Mouse (Mus musculus): ENCODE data around the gene Rasl2-9. TPM values are rescaled to one million over a fixed set of nuclear protein-coding genes. Genes with fewer than 3 reads are reported as not detected.
"Not testable (repeated sequence)": the region's sequence is repeated elsewhere in the genome, so short reads cannot be mapped to it uniquely, and the experiment has no call there.

Rasl2-9 gene
- polyA plus RNA-seq, 1 experiment from 2014 or later: 0.98 TPM

DNA sequence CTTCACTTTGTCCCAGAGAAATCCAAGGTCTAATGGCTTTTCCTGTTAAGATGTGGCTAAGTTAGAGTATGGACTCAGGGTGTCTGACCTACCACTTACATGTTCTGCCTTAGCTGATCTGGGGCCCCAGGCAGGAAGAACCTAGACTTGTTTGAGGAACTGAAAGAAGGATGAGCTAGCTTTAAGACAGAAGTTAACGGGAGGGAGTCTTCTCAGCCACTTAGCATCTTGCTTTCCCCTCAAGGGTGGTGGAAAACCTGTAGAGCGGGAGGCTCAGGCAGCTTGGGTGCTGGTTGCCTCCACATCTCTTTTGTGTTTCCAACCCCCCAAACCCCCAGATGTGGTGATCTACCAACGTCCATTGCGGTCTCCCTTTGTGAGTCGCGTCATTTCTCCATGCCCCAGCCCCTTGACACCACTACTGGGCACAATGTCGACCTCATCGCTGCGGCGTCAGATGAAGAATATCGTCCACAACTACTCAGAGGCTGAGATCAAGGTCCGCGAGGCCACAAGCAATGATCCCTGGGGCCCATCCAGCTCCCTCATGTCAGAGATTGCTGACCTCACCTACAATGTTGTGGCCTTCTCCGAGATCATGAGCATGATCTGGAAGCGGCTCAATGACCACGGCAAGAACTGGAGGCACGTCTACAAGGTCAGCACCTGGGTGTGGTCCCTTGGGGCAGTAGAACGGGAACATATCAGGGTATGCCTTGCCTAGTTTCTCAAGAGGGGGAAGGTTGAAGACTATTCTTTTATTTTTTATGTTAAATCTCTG lies 42.2 kb downstream of the Rasl2-9 start:
- Histone ChIP-seq H3K27ac (ENCODE audit: low read length) (no peak overlapping the region), H3K36me3 (ENCODE audit: control insufficient read depth, insufficient read depth, low read length) (peaks cover 3% of the 10 kb centered on the region), H3K4me3 (ENCODE audit: low read depth, low read length) (no peak overlapping the region), H3K27me3 (ENCODE audit: control insufficient read depth, insufficient read depth, low read depth, low read length) (no peaks in the 10 kb centered on the region), H3K9me3 (replicated peaks; ENCODE audit: control insufficient read depth, low read length, poor library complexity, severe bottlenecking) (no peaks in the 10 kb centered on the region), H3K4me1 (ENCODE audit: control insufficient read depth, insufficient read depth, low read length) (peaks cover 24% of the 10 kb centered on the region), H3K4me2 (ENCODE audit: low read length) (no peak overlapping the region), H3K9ac (ENCODE audit: low read depth, low read length) (no peak overlapping the region)
- no peak for ATAC-seq
- WGBS: 94% methylated on average over 18 of the region's 18 CpGs

- WGBS: 100% methylated on average over 2 of the region's 2 CpGs
- Histone ChIP-seq H3K4me2 (ENCODE audit: low read length) (no peak overlapping the region), H3K27ac (ENCODE audit: low read length) (no peak overlapping the region), H3K27me3 (ENCODE audit: control insufficient read depth, insufficient read depth, low read depth, low read length) (no peaks in the 10 kb centered on the region), H3K36me3 (ENCODE audit: control insufficient read depth, insufficient read depth, low read length) (peaks cover 7% of the 10 kb centered on the region), H3K4me1 (ENCODE audit: control insufficient read depth, insufficient read depth, low read length) (peaks cover 24% of the 10 kb centered on the region), H3K9me3 (replicated peaks; ENCODE audit: control insufficient read depth, low read length, poor library complexity, severe bottlenecking) (no peaks in the 10 kb centered on the region), H3K9ac (ENCODE audit: low read depth, low read length) (no peak overlapping the region), H3K4me3 (ENCODE audit: low read depth, low read length) (no peak overlapping the region)
- no peak for ATAC-seq
Measured at GRCm38 (mm10) chr7:5081939-5082338, 43.8 kb downstream of the Rasl2-9 start.

- H3K9ac ChIP-seq (ENCODE audit: low read depth, low read length): peak overlapping the region; percentile 20; the same call in 1 of the 2 replicates
- WGBS: 71% methylated on average over 6 of the region's 6 CpGs
- H3K4me1 ChIP-seq (ENCODE audit: control insufficient read depth, insufficient read depth, low read length): peaks cover 24% of the 10 kb centered on the region
- H3K36me3 ChIP-seq (ENCODE audit: control insufficient read depth, insufficient read depth, low read length): peaks cover 12% of the 10 kb centered on the region
- no peaks in the 10 kb centered on the region for H3K9me3 ChIP-seq (replicated peaks; ENCODE audit: control insufficient read depth, low read length, poor library complexity, severe bottlenecking)
- H3K4me3 ChIP-seq (ENCODE audit: low read depth, low read length): peak overlapping the region; percentile 99
- no peak overlapping the region for H3K27ac ChIP-seq (ENCODE audit: low read length)
- peak overlapping the region; percentile 63 for H3K4me2 ChIP-seq (ENCODE audit: low read length)
- H3K27me3 ChIP-seq (ENCODE audit: control insufficient read depth, insufficient read depth, low read depth, low read length): no peaks in the 10 kb centered on the region
- ATAC-seq: no peak
Measured at GRCm38 (mm10) chr7:5081241-5081640, 44.5 kb downstream of the Rasl2-9 start.

DNA sequence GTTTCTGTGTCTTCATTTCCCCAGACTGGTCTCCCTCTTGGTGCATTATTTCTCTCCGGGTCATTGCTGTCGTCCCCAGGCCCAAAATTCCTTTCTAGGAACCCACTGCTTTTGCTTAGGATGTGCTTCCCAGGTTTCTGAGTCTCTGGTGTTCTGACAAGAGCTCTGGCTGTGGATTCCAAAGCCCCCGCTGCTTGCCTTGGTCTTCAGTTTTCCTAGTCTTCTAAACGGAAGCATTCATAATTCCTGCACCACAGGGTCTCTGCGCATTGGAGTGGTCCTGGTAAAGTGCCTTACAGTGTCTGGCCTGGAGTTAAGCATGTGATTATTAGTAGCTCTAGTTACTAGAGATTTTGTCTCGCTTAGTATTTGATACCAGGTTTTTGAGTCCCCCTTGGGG lies 44.9 kb downstream of the Rasl2-9 start:
- WGBS: 15% methylated on average over 6 of the region's 6 CpGs
- no peak for ATAC-seq
- H3K4me1 ChIP-seq (ENCODE audit: control insufficient read depth, insufficient read depth, low read length): peaks cover 24% of the 10 kb centered on the region
- peak overlapping the region; percentile 96 for H3K9ac ChIP-seq (ENCODE audit: low read depth, low read length)
- no peaks in the 10 kb centered on the region for H3K27me3 ChIP-seq (ENCODE audit: control insufficient read depth, insufficient read depth, low read depth, low read length)
- peak overlapping the region; percentile 89 for H3K27ac ChIP-seq (ENCODE audit: low read length)
- peaks cover 13% of the 10 kb centered on the region for H3K36me3 ChIP-seq (ENCODE audit: control insufficient read depth, insufficient read depth, low read length)
- H3K9me3 ChIP-seq (replicated peaks; ENCODE audit: control insufficient read depth, low read length, poor library complexity, severe bottlenecking): no peaks in the 10 kb centered on the region
- peak overlapping the region; percentile 63 for H3K4me2 ChIP-seq (ENCODE audit: low read length)
- peak overlapping the region; percentile 99 for H3K4me3 ChIP-seq (ENCODE audit: low read depth, low read length)

- no peaks in the 10 kb centered on the region for H3K9me3 ChIP-seq (replicated peaks; ENCODE audit: control insufficient read depth, low read length, poor library complexity, severe bottlenecking)
- peak within 1 kb of the TSS; percentile 96 for H3K9ac ChIP-seq (ENCODE audit: low read depth, low read length)
- peak within 1 kb of the TSS; percentile 63 for H3K4me2 ChIP-seq (ENCODE audit: low read length)
- peak within 1 kb of the TSS; percentile 89 for H3K27ac ChIP-seq (ENCODE audit: low read length)
- H3K4me3 ChIP-seq (ENCODE audit: low read depth, low read length): peak within 1 kb of the TSS; percentile 99
- H3K27me3 ChIP-seq (ENCODE audit: control insufficient read depth, insufficient read depth, low read depth, low read length): no peaks in the 10 kb centered on the region
- peak; percentile 97 for ATAC-seq
- peaks cover 13% of the 10 kb centered on the region for H3K36me3 ChIP-seq (ENCODE audit: control insufficient read depth, insufficient read depth, low read length)
- 1% methylated on average over 57 of the region's 81 CpGs for WGBS
- peaks cover 24% of the 10 kb centered on the region for H3K4me1 ChIP-seq (ENCODE audit: control insufficient read depth, insufficient read depth, low read length)
Measured at GRCm38 (mm10) chr7:5080010-5080751, 45.6 kb downstream of the Rasl2-9 start, which contains the start of gene Epn1. TSS of gene Epn1 (plus strand) at chr7:5080235.

DNA sequence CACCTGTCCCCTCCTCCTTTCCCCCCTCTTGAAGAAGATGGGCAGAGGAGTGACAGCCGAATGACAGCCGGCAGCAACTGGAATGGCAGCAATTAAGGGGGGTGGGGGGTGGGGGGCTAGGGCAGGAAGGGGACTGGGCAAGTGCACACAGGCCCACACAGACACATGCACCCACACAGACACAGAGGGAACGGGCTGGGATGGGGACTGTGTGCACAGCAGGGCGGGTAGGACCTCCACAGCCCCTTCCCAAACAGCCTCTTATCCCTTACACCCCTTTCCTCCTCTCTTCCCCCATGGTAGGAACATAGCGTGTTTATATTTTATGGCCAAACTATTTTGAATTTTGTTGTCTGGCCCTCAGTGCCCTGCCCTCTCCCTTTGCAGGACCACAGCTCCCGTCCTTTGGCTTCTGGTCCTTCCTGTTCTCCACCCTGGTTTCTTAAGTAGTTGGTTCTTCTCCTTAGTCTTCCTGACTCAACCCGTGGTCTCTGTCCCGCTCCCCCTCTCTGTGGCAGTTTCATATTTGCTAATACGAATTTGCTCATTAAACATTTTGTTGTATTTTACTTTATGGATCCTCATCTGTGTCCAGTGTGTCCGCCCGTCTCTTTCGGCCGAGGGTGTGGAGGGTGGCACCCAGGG lies 46.3 kb downstream of the Rasl2-9 start:
- peak overlapping the region; percentile 63 for H3K4me2 ChIP-seq (ENCODE audit: low read length)
- H3K4me1 ChIP-seq (ENCODE audit: control insufficient read depth, insufficient read depth, low read length): peaks cover 24% of the 10 kb centered on the region
- H3K36me3 ChIP-seq (ENCODE audit: control insufficient read depth, insufficient read depth, low read length): peaks cover 20% of the 10 kb centered on the region
- peak overlapping the region; percentile 96 for H3K9ac ChIP-seq (ENCODE audit: low read depth, low read length)
- peak overlapping the region; percentile 89 for H3K27ac ChIP-seq (ENCODE audit: low read length)
- not testable (repeated sequence) for H3K27me3 ChIP-seq (ENCODE audit: control insufficient read depth, insufficient read depth, low read depth, low read length); H3K9me3 ChIP-seq (replicated peaks; ENCODE audit: control insufficient read depth, low read length, poor library complexity, severe bottlenecking)
- H3K4me3 ChIP-seq (ENCODE audit: low read depth, low read length): peak overlapping the region; percentile 99
- WGBS: 46% methylated on average over 7 of the region's 13 CpGs
- peak; percentile 62 for ATAC-seq

DNA sequence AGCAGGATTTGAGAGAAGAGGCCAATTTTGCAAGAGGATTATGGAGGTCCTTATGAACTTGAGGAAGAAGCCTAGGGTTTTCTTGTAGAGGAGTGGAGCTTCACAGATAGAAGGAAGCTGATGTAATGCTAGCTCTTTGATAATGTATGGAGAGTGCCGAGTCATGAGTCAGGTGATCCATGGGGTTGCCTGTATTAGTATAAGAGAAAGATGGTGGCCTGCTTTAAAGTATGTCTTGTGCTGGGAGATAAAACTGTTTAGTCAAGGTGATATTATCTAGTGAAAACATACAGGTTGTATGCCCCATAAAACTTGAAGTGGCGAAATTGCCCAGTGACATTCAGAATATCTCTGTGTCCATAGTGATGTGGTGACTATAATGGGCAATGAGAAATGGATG lies 48.8 kb downstream of the Rasl2-9 start:
- Histone ChIP-seq H3K9me3 (replicated peaks; ENCODE audit: control insufficient read depth, low read length, poor library complexity, severe bottlenecking) (no peaks in the 10 kb centered on the region), H3K36me3 (ENCODE audit: control insufficient read depth, insufficient read depth, low read length) (peaks cover 31% of the 10 kb centered on the region), H3K4me1 (ENCODE audit: control insufficient read depth, insufficient read depth, low read length) (peaks cover 11% of the 10 kb centered on the region), H3K4me2 (ENCODE audit: low read length) (no peak overlapping the region), H3K4me3 (ENCODE audit: low read depth, low read length) (no peak overlapping the region), H3K27me3 (ENCODE audit: control insufficient read depth, insufficient read depth, low read depth, low read length) (no peaks in the 10 kb centered on the region), H3K27ac (ENCODE audit: low read length) (no peak overlapping the region), H3K9ac (ENCODE audit: low read depth, low read length) (no peak overlapping the region)
- no peak for ATAC-seq
- WGBS: 91% methylated on average over 2 of the region's 2 CpGs

DNA sequence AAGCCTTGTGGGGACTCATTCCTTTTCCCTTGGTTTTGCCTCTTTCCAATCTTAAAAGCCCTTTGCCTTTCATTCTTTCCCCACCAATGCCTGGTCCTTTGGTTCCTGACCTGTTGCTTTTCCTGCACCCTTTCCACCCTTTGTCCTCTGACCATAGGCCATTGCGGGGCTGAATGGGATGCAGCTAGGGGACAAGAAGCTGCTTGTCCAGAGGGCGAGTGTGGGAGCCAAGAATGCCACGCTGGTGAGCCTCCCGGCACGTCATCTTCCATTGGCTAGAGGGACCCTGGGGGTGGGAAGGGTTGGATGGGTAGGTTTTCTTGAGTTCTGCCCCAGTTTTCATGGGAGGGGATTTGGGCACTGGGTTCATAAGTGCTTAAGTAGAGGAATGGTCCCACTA lies 50.8 kb downstream of the Rasl2-9 start:
- Histone ChIP-seq H3K4me3 (ENCODE audit: low read depth, low read length) (no peak overlapping the region), H3K4me1 (ENCODE audit: control insufficient read depth, insufficient read depth, low read length) (no peaks in the 10 kb centered on the region), H3K36me3 (ENCODE audit: control insufficient read depth, insufficient read depth, low read length) (peaks cover 46% of the 10 kb centered on the region), H3K9me3 (replicated peaks; ENCODE audit: control insufficient read depth, low read length, poor library complexity, severe bottlenecking) (no peaks in the 10 kb centered on the region), H3K9ac (ENCODE audit: low read depth, low read length) (no peak overlapping the region), H3K27me3 (ENCODE audit: control insufficient read depth, insufficient read depth, low read depth, low read length) (no peaks in the 10 kb centered on the region), H3K4me2 (ENCODE audit: low read length) (no peak overlapping the region), H3K27ac (ENCODE audit: low read length) (no peak overlapping the region)
- ATAC-seq: no peak
- WGBS: 96% methylated on average over 5 of the region's 5 CpGs
